Mouse (Mus musculus): ENCODE measurements around the gene Itgal. TPM values are rescaled to one million over a fixed set of nuclear protein-coding genes. Genes with fewer than 3 reads are reported as not detected.

The Itgal gene
- polyA plus RNA-seq, 1 experiment, result 21.5 TPM

DNA sequence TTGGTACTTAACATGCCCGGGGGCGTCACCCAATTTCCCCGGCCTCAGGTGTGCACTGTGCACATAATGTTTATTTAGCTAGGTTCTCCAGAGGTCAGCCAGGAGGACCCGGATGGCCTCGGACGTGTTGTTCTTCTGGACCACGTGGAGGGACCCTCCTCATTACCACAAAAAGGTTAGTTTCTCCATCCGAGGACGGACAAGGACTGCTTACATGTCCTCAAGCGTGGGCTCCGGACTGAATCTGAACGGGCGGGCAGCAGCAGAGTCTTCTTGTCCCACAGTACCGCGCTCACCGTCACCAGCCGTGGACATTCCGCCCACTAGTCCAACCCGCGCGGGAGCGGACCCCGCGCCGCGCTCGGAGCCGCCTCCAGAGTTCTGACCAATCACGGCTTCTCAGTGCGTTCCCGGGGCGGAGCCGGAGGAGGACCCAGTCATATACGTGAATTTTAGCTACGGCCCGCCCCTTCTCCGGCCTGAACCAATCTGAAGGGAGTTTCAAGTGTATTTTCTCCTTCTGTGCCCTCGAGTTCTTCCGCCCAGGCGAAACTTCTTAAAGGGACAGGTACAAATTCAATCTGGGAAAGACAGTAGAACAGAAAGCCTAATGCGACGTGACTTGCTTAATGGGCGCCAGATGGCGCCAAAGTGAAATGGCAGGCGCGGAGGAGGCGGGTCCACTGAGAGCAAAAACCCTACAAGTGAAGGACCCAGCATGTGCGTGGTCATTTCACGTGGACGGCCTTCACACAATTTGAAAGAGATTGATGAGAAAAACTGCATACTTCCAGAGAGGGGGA is 35.5 kb upstream of the Itgal start, which contains the start of gene Dctpp1:
Gene Dctpp1, minus strand, starts transcription at position 401 of the 803 bp plus-strand sequence.
- Histone ChIP-seq H3K4me3 (replicated peaks) (peak within 1 kb of the TSS; percentile 97), H3K36me3 (replicated peaks; ENCODE audit: low read length) (peaks cover 19% of the 10 kb centered on the region), H3K4me1 (peaks cover 72% of the 10 kb centered on the region), H3K27me3 (replicated peaks) (no peaks in the 10 kb centered on the region), H3K9me3 (no peaks in the 10 kb centered on the region)
- TF ChIP-seq FLI1 (IDR thresholded peaks at IDR 0.05; ENCODE audit: low read length), result 0 out of 2 replicates have a peak, but pooled peaks have one; percentile 15
- TF ChIP-seq GATA1 (IDR thresholded peaks at IDR 0.05; ENCODE audit: borderline replicate concordance, low read length), result no peak

- Histone ChIP-seq H3K9me3 (no peaks in the 10 kb centered on the region), H3K4me1 (peaks cover 53% of the 10 kb centered on the region), H3K27me3 (replicated peaks) (no peaks in the 10 kb centered on the region), H3K36me3 (replicated peaks; ENCODE audit: low read length) (peaks cover 4% of the 10 kb centered on the region), H3K4me3 (replicated peaks) (no peak overlapping the region)
- TF ChIP-seq FLI1 (IDR thresholded peaks at IDR 0.05; ENCODE audit: low read length) (no peak), GATA1 (IDR thresholded peaks at IDR 0.05; ENCODE audit: borderline replicate concordance, low read length) (no peak)
Measured at GRCm38 (mm10) chr7:127262218-127262961, 33.7 kb upstream of the Itgal start.

DNA sequence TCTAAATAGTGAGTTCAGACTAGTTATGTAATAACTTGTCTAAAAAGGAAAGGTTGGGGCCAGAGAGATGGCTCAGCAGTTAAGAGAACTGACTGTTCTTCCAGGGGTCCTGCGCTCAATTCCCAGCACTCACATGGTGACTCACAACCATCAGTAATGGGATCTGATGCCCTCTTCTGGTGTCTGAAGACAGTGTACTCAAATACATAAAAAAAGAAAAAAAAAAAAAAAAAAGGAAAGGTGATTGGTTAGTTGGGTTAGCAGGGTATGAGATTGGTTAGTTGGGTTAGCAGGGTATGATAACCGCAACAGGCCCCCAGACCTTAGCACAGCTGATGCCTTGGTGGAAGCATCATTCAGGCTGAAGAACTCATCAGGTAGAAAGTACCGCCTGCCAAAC is 32.5 kb upstream of the Itgal start:
- Histone ChIP-seq H3K36me3 (replicated peaks; ENCODE audit: low read length) (peaks cover 8% of the 10 kb centered on the region), H3K4me3 (replicated peaks) (no peak overlapping the region), H3K27me3 (replicated peaks) (no peaks in the 10 kb centered on the region), H3K4me1 (peaks cover 41% of the 10 kb centered on the region), H3K9me3 (peaks cover 5% of the 10 kb centered on the region)
- TF ChIP-seq GATA1 (IDR thresholded peaks at IDR 0.05; ENCODE audit: borderline replicate concordance, low read length), result no peak
- TF ChIP-seq FLI1 (IDR thresholded peaks at IDR 0.05; ENCODE audit: low read length), result no peak

DNA sequence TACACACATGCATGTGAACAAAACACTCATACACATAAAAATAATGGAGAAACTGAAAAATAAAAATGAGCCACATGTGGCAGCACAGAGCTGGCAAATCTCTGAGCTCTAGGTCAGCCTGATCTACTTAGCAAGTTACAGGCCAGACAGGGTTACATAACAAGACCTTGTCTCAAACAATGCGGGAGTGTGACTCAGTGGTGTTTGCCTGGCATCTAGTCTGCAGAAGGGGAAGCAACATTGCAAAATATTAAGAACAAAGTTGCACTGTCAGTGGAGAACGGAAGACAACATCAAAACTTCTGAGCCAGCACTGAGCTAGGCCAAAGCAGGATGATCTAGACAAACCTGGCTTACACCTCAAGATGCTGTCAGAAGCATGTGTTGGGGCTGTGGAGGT is 25.8 kb upstream of the Itgal start:
- H3K4me3 ChIP-seq (replicated peaks), result peak overlapping the region; percentile 73
- H3K9me3 ChIP-seq, result peaks cover 5% of the 10 kb centered on the region
- H3K4me1 ChIP-seq, result peaks cover 58% of the 10 kb centered on the region
- H3K36me3 ChIP-seq (replicated peaks; ENCODE audit: low read length), result peaks cover 35% of the 10 kb centered on the region
- TF ChIP-seq GATA1 (IDR thresholded peaks at IDR 0.05; ENCODE audit: borderline replicate concordance, low read length) (no peak), FLI1 (IDR thresholded peaks at IDR 0.05; ENCODE audit: low read length) (no peak)
- no peaks in the 10 kb centered on the region for H3K27me3 ChIP-seq (replicated peaks)

DNA sequence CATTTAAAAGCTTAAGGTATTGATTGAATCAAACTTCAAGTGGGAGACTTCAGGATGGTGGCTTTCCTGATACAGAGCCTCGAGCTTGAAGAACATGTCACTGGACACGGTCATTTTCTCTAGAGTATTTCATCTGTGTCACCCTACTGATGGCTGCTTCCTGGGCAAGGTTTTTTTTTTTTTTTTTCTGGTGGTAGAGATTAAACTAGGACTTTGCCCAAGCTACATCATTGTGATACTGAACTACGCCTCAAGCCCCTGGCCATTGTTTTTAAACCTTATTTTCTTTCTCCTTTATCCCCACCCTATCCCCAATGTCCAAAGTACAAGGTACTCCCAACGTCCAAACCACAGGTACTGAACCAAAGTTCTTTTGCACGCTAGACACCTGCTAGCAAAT is 25.4 kb upstream of the Itgal start:
- peaks cover 60% of the 10 kb centered on the region for H3K4me1 ChIP-seq
- H3K4me3 ChIP-seq (replicated peaks), result peak overlapping the region; percentile 73
- peaks cover 35% of the 10 kb centered on the region for H3K36me3 ChIP-seq (replicated peaks; ENCODE audit: low read length)
- H3K27me3 ChIP-seq (replicated peaks), result no peaks in the 10 kb centered on the region
- H3K9me3 ChIP-seq, result peaks cover 5% of the 10 kb centered on the region
- TF ChIP-seq FLI1 (IDR thresholded peaks at IDR 0.05; ENCODE audit: low read length) (no peak), GATA1 (IDR thresholded peaks at IDR 0.05; ENCODE audit: borderline replicate concordance, low read length) (no peak)

DNA sequence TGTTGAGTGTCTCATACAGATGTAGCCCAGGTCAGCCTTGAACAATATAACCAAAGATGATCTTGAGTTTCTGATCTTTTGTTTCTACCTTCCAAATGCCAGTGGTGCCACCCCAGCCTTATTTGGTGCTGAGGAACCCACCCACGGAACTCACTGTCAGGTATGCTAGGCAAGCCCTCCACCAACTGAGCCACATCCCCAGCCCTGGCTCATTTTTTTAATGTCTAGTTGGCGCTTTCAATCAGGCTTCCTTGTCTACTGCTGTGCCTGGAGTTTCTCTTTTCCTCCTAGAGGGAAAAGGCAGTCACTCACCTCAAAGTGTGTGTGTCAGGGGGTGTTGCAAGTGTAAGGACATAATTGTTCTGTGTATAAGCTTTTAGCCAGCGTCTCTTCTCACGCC is 25.0 kb upstream of the Itgal start:
- no peaks in the 10 kb centered on the region for H3K27me3 ChIP-seq (replicated peaks)
- peak overlapping the region; percentile 64 for H3K4me3 ChIP-seq (replicated peaks)
- TF ChIP-seq GATA1 (IDR thresholded peaks at IDR 0.05; ENCODE audit: borderline replicate concordance, low read length) (no peak), FLI1 (IDR thresholded peaks at IDR 0.05; ENCODE audit: low read length) (no peak)
- peaks cover 5% of the 10 kb centered on the region for H3K9me3 ChIP-seq
- peaks cover 61% of the 10 kb centered on the region for H3K4me1 ChIP-seq
- peaks cover 35% of the 10 kb centered on the region for H3K36me3 ChIP-seq (replicated peaks; ENCODE audit: low read length)

DNA sequence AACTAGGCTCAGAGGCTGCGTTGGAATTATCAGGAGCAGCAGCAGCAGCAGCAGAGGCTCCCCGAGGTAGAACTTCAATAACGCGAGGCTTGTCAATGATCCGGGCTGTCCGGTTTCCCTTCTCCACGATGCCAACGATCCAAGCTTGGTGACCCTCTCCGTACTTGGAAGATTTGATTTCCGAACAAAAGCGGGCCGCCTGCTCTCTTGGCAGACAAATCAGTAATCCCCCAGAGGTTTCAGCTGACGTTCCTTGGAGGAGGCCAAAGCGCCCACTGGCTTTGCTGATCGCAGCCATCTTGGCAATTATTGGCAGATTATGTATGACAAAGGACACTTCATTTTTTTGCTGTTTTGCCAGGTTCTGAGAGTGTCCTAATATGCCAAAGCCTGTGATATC is 23.5 kb upstream of the Itgal start:
- Histone ChIP-seq H3K4me3 (replicated peaks) (peak overlapping the region; percentile 91), H3K36me3 (replicated peaks; ENCODE audit: low read length) (peaks cover 35% of the 10 kb centered on the region), H3K27me3 (replicated peaks) (no peaks in the 10 kb centered on the region), H3K9me3 (peaks cover 5% of the 10 kb centered on the region), H3K4me1 (peaks cover 76% of the 10 kb centered on the region)
- no peak for TF ChIP-seq FLI1 (IDR thresholded peaks at IDR 0.05; ENCODE audit: low read length)
- no peak for TF ChIP-seq GATA1 (IDR thresholded peaks at IDR 0.05; ENCODE audit: borderline replicate concordance, low read length)

GRCm38 (mm10) chr7:127273118-127273923 is 22.7 kb upstream of the Itgal start:
- Histone ChIP-seq H3K4me1 (peaks cover 84% of the 10 kb centered on the region), H3K36me3 (replicated peaks; ENCODE audit: low read length) (peaks cover 33% of the 10 kb centered on the region), H3K27me3 (replicated peaks) (no peaks in the 10 kb centered on the region), H3K4me3 (replicated peaks) (peak overlapping the region; percentile 91), H3K9me3 (peaks cover 2% of the 10 kb centered on the region)
- TF ChIP-seq GATA1 (IDR thresholded peaks at IDR 0.05; ENCODE audit: borderline replicate concordance, low read length) (no peak), FLI1 (IDR thresholded peaks at IDR 0.05; ENCODE audit: low read length) (no peak)

All from megakaryocyte, embryonic 14.5 days (primary cell).